Mouse (Mus musculus) gastrocnemius, postnatal 25 days (tissue): ENCODE results near the gene a. TPM values are rescaled to one million over a fixed set of nuclear protein-coding genes. Genes with fewer than 3 reads are reported as not detected.
"Not testable (repeated sequence)": the region's sequence is repeated elsewhere in the genome, so short reads cannot be mapped to it uniquely, and the experiment has no call there.

ENCODE experiments used
- DNase-seq: peaks from one replicate; pipeline ENCODE4 v3.0.0; 2022
- total RNA-seq, 2 experiments: library from RNA; stranded (reverse); gene quantifications; 1 replicate in 1 of 2; 2 replicates in 1 of 2; pipeline ENCODE4 v1.2.3; 2021

Gene a
- total RNA-seq, 2 experiments from 2014 or later = not detected

GRCm38 (mm10) chr2:154925411-154926031 lies 134.3 kb downstream of the a start:
- no peak for DNase-seq

- DNase-seq = no peak
Measured at GRCm38 (mm10) chr2:154926843-154927242, 135.6 kb downstream of the a start.

- no peak for DNase-seq
Measured at GRCm38 (mm10) chr2:154928298-154928697, 137.1 kb downstream of the a start.

- DNase-seq = no peak
Measured at GRCm38 (mm10) chr2:154933884-154934283, 142.7 kb downstream of the a start.

GRCm38 (mm10) chr2:154936106-154936505 lies 144.9 kb downstream of the a start:
- DNase-seq = no peak

GRCm38 (mm10) chr2:154936536-154937155 lies 145.4 kb downstream of the a start:
- no peak for DNase-seq

GRCm38 (mm10) chr2:154937547-154938390 lies 146.6 kb downstream of the a start:
- DNase-seq = no peak

GRCm38 (mm10) chr2:154941952-154942351 lies 150.8 kb downstream of the a start:
- DNase-seq = no peak

- no peak for DNase-seq
Measured at GRCm38 (mm10) chr2:154942546-154942945, 151.3 kb downstream of the a start.

GRCm38 (mm10) chr2:154943101-154943500 lies 151.9 kb downstream of the a start:
- DNase-seq = peak; percentile 63

GRCm38 (mm10) chr2:154946921-154947320 lies 155.7 kb downstream of the a start:
- no peak for DNase-seq

- no peak for DNase-seq
Measured at GRCm38 (mm10) chr2:154949352-154949751, 158.2 kb downstream of the a start.

- no peak for DNase-seq
Measured at GRCm38 (mm10) chr2:154949877-154950276, 158.7 kb downstream of the a start.

- no peak for DNase-seq
Measured at GRCm38 (mm10) chr2:154950601-154951000, 159.4 kb downstream of the a start.

GRCm38 (mm10) chr2:154959486-154959885 lies 168.3 kb downstream of the a start:
- DNase-seq = no peak

GRCm38 (mm10) chr2:154959909-154960308 lies 168.7 kb downstream of the a start:
- DNase-seq = no peak

GRCm38 (mm10) chr2:154963176-154963575 lies 172.0 kb downstream of the a start:
- DNase-seq = no peak

- not testable (repeated sequence) for DNase-seq
Measured at GRCm38 (mm10) chr2:154969740-154970397, 178.7 kb downstream of the a start.

GRCm38 (mm10) chr2:154971919-154972692 lies 180.9 kb downstream of the a start:
- DNase-seq = no peak

GRCm38 (mm10) chr2:154972981-154973380 lies 181.8 kb downstream of the a start:
- no peak for DNase-seq

- no peak for DNase-seq
Measured at GRCm38 (mm10) chr2:154986609-154987008, 195.4 kb downstream of the a start.

GRCm38 (mm10) chr2:154991411-154991810 lies 200.2 kb downstream of the a start:
- DNase-seq = no peak
